Mouse (Mus musculus) kidney, postnatal 14 days (tissue): ENCODE data around the gene Nmt1.

Experiments
- DNase-seq: peaks from one replicate; pipeline ENCODE4 v3.0.0; 2022; ENCODE audit warnings: mixed read lengths

Gene Nmt1

GRCm38 (mm10) chr11:103081631-103082030, 53.6 kb downstream of the Nmt1 start:
- DNase-seq, result no peak

- DNase-seq, result no peak
These were observed 65.3 kb downstream of the Nmt1 start for GRCm38 (mm10) chr11:103093306-103093705.

GRCm38 (mm10) chr11:103093862-103094833, 66.2 kb downstream of the Nmt1 start:
- no peak for DNase-seq

- no peak for DNase-seq
These were observed 67.2 kb downstream of the Nmt1 start for GRCm38 (mm10) chr11:103095107-103095670.

GRCm38 (mm10) chr11:103095801-103096200, 67.8 kb downstream of the Nmt1 start:
- DNase-seq, result no peak

- peak; percentile 48 for DNase-seq
These were observed 69.2 kb downstream of the Nmt1 start for GRCm38 (mm10) chr11:103096979-103097894.

- DNase-seq, result no peak
These were observed 70.7 kb downstream of the Nmt1 start for GRCm38 (mm10) chr11:103098531-103099190.

- DNase-seq, result no peak
These were observed 71.5 kb downstream of the Nmt1 start for GRCm38 (mm10) chr11:103099352-103099940.

- DNase-seq, result no peak
These were observed 72.4 kb downstream of the Nmt1 start for GRCm38 (mm10) chr11:103100361-103100760.

- peak; percentile 91 for DNase-seq
These were observed 73.5 kb downstream of the Nmt1 start, which contains the start of the genes Plcd3 and Acbd4 for GRCm38 (mm10) chr11:103101481-103101865. Plcd3 (minus strand) TSS chr11:103101658. Acbd4 (plus strand) TSS chr11:103101682.

GRCm38 (mm10) chr11:103101866-103102501, 74.0 kb downstream of the Nmt1 start:
- peak; percentile 81 for DNase-seq

- DNase-seq, result peak; percentile 98
These were observed 74.8 kb downstream of the Nmt1 start for GRCm38 (mm10) chr11:103102725-103103349.

GRCm38 (mm10) chr11:103103621-103104020, 75.6 kb downstream of the Nmt1 start:
- peak; percentile 40 for DNase-seq

GRCm38 (mm10) chr11:103104469-103104868, 76.5 kb downstream of the Nmt1 start:
- no peak for DNase-seq

GRCm38 (mm10) chr11:103105180-103105725, 77.3 kb downstream of the Nmt1 start:
- peak; percentile 84 for DNase-seq

GRCm38 (mm10) chr11:103105810-103106209, 77.8 kb downstream of the Nmt1 start:
- no peak for DNase-seq

- DNase-seq, result no peak
These were observed 78.4 kb downstream of the Nmt1 start for GRCm38 (mm10) chr11:103106386-103106785.

- peak; percentile 33 for DNase-seq
These were observed 83.3 kb downstream of the Nmt1 start for GRCm38 (mm10) chr11:103111301-103111700.

- DNase-seq, result peak; percentile 90
These were observed 84.0 kb downstream of the Nmt1 start for GRCm38 (mm10) chr11:103111881-103112551.

- DNase-seq, result no peak
These were observed 84.5 kb downstream of the Nmt1 start for GRCm38 (mm10) chr11:103112552-103112912.
